Mouse (Mus musculus): ENCODE measurements around the gene Btbd16.

- TF ChIP-seq CTCF (IDR thresholded peaks at IDR 0.05; ENCODE audit: borderline replicate concordance, extremely low read depth, insufficient read depth, insufficient read length) (no peak), POLR2A (IDR thresholded peaks at IDR 0.05; ENCODE audit: borderline replicate concordance, extremely low read depth, insufficient read depth, insufficient read length, poor library complexity, severe bottlenecking) (no peak)
Observed at GRCm38 (mm10) chr7:130799418-130799817, 25.5 kb downstream of the Btbd16 start.

All from brain, embryonic 14.5 days (tissue).